Mouse (Mus musculus): ENCODE results near the gene Fzd9.

The Fzd9 gene

GRCm38 (mm10) chr5:135251079-135251454 lies at the start of gene Fzd9:
Gene Fzd9, minus strand, starts transcription at chr5:135251230.
- in situ Hi-C loops (cut with MboI, MseI): no loop called here

- in situ Hi-C loops (cut with MboI, MseI): no loop called here
Observed at GRCm38 (mm10) chr5:135292001-135292400, 41.0 kb upstream of the Fzd9 start.

- in situ Hi-C loops (cut with MboI, MseI): no loop called here
Observed at GRCm38 (mm10) chr5:135291193-135291592, 40.2 kb upstream of the Fzd9 start.

- in situ Hi-C loops (cut with MboI, MseI): no loop called here
Observed at GRCm38 (mm10) chr5:135290703-135291102, 39.7 kb upstream of the Fzd9 start.

GRCm38 (mm10) chr5:135286926-135287325 lies 35.9 kb upstream of the Fzd9 start:
- in situ Hi-C loops (cut with MboI, MseI): no loop called here

- in situ Hi-C loops (cut with MboI, MseI): no loop called here
Observed at GRCm38 (mm10) chr5:135286185-135286584, 35.2 kb upstream of the Fzd9 start.

- in situ Hi-C loops (cut with MboI, MseI): no loop called here
Observed at GRCm38 (mm10) chr5:135285211-135285610, 34.2 kb upstream of the Fzd9 start.

- in situ Hi-C loops (cut with MboI, MseI): no loop called here
Observed at GRCm38 (mm10) chr5:135280226-135280625, 29.2 kb upstream of the Fzd9 start.

- in situ Hi-C loops (cut with MboI, MseI): loop anchor here (5.0 kb wide), 1 partner anchor 34 kb away; no protein-coding TSS in a partner anchor
Observed at GRCm38 (mm10) chr5:135276597-135276996, 25.6 kb upstream of the Fzd9 start.

GRCm38 (mm10) chr5:135274663-135275396 lies 23.8 kb upstream of the Fzd9 start:
- in situ Hi-C loops (cut with MboI, MseI): loop anchor here (5.0 kb wide), 1 partner anchor 33 kb away; no protein-coding TSS in a partner anchor

GRCm38 (mm10) chr5:135271563-135272165 lies 20.6 kb upstream of the Fzd9 start:
- in situ Hi-C loops (cut with MboI, MseI): no loop called here

GRCm38 (mm10) chr5:135270361-135270760 lies 19.3 kb upstream of the Fzd9 start:
- in situ Hi-C loops (cut with MboI, MseI): no loop called here

GRCm38 (mm10) chr5:135269451-135269850 lies 18.4 kb upstream of the Fzd9 start:
- in situ Hi-C loops (cut with MboI, MseI): no loop called here

- in situ Hi-C loops (cut with MboI, MseI): no loop called here
Observed at GRCm38 (mm10) chr5:135264548-135264947, 13.5 kb upstream of the Fzd9 start.

- in situ Hi-C loops (cut with MboI, MseI): no loop called here
Observed at GRCm38 (mm10) chr5:135263866-135264503, 13.0 kb upstream of the Fzd9 start.

- in situ Hi-C loops (cut with MboI, MseI): no loop called here
Observed at GRCm38 (mm10) chr5:135258280-135259150, 7.5 kb upstream of the Fzd9 start.

GRCm38 (mm10) chr5:135257559-135257958 lies 6.5 kb upstream of the Fzd9 start:
- in situ Hi-C loops (cut with MboI, MseI): no loop called here

- in situ Hi-C loops (cut with MboI, MseI): no loop called here
Observed at GRCm38 (mm10) chr5:135256166-135256565, 5.1 kb upstream of the Fzd9 start.

GRCm38 (mm10) chr5:135253741-135254401 lies 2.8 kb upstream of the Fzd9 start:
- in situ Hi-C loops (cut with MboI, MseI): no loop called here

GRCm38 (mm10) chr5:135250186-135251078 lies 598 bp downstream of the Fzd9 start:
- in situ Hi-C loops (cut with MboI, MseI): no loop called here
